Mouse (Mus musculus) cortical plate, adult 2 months (tissue): ENCODE measurements around the gene Hexa. TPM values are rescaled to one million over a fixed set of nuclear protein-coding genes. Genes with fewer than 3 reads are reported as not detected.

Source experiments
- H3K27ac ChIP-seq: fragments of 200-500 bp; 2 replicates; pipeline ENCODE4 v1.5.1; 2012; ENCODE audit warnings: low read length, control low read depth, inconsistent platforms; ENCODE audit not compliant: insufficient read depth
- H3K4me1 ChIP-seq: fragments of 200-500 bp; 2 replicates; pipeline ENCODE4 v1.6.1; 2011; ENCODE audit warnings: low read length; ENCODE audit not compliant: control insufficient read depth, insufficient read depth
- H3K4me3 ChIP-seq: fragments of 200-500 bp; 2 replicates; pipeline ENCODE4 v1.5.1; 2011; ENCODE audit warnings: mild to moderate bottlenecking, low read length, control low read depth; ENCODE audit not compliant: insufficient read depth
- CTCF ChIP-seq: fragments of 200-500 bp; IDR thresholded peaks from 2 replicates; pipeline ENCODE4 v1.5.1; 2011; ENCODE audit warnings: mild to moderate bottlenecking, control low read depth, low read length; ENCODE audit not compliant: insufficient read depth; ENCODE audit errors: extremely low read depth
- POLR2A ChIP-seq: fragments of 200-500 bp; IDR thresholded peaks from 2 replicates; pipeline ENCODE4 v1.6.1; 2011; ENCODE audit warnings: mild to moderate bottlenecking, low read length, control low read depth; ENCODE audit not compliant: insufficient read depth; ENCODE audit errors: extremely low read depth
- polyA plus RNA-seq: library from polyadenylated mRNA; depleted of rRNA; stranded (reverse); fragments of >200 nt; gene quantifications from 2 replicates; pipeline ENCODE4 v1.2.3, GENCODE M21; 2012

Hexa gene
- polyA plus RNA-seq, 1 experiment, result 59.4 TPM

DNA sequence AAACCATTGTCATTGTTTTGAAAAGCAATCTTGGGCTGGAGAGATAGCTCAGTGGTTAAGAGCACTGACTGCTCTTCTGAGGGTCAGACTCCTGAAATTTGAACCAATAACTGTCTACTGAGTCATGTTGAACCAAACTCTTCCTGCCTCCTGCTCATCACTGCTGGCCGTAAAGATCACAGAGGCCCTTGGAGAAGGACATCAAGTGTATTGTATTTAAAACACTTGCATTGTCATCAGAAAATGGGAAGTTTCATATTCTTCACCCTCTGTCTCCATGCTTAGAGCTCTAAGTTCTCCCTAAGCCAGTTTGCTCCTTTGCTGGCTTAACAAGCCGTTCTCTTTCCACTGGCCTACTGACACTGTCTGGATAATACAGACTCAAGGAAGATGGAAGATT lies 11.1 kb upstream of the Hexa start:
- no peaks in the 10 kb centered on the region for H3K4me1 ChIP-seq
- no peak overlapping the region for H3K4me3 ChIP-seq
- H3K27ac ChIP-seq, result no peak overlapping the region
- TF ChIP-seq POLR2A (no peak), CTCF (no peak)

DNA sequence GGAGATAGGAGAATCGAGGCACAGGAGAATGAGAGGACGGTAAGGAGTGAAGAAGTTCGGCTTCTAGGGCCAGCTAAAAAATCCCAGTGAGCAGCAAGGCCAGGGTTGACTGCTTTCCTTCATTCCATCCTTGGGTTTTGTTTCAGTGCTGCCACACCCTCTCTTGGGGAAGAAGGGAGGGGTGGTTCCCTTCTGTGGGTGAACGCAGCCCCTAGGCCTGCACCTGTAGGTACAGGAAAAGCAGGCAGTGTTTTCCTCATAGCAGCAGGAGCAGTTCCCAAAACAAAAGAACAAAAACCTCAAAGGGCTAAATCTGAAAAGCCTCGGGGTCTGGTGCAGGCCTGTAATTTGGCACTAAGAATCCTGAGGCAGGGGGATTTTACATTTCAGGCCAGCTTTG lies 7.7 kb upstream of the Hexa start:
- H3K4me3 ChIP-seq, result no peak overlapping the region

GRCm38 (mm10) chr9:59533422-59533821 lies 5.9 kb upstream of the Hexa start:
- Histone ChIP-seq H3K27ac (no peak overlapping the region), H3K4me3 (no peak overlapping the region), H3K4me1 (no peaks in the 10 kb centered on the region)
- TF ChIP-seq CTCF (no peak), POLR2A (no peak)

More for the DNA sequence above, 7.7 kb upstream of the Hexa start:
- TF ChIP-seq CTCF (no peak), POLR2A (no peak)
- H3K4me1 ChIP-seq, result no peaks in the 10 kb centered on the region
- H3K27ac ChIP-seq, result no peak overlapping the region

DNA sequence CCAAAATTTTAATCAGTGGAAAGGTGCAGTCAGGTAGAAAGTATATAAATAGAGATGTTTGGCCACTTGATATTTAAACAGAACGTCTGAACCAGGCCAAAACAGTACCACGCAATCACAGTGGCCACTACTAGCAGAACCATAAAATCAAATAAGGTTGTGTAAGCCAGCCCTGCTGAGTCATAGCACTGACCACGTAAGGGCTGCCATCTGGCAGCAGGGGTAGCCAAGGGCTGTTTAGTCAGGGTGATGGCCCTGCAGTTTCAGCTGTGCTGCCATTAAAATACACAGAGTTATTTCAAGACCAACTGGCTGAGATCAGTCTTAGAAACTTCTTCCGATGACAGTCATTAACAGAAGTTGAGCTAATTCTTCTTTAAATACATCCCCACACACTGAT lies 5.5 kb upstream of the Hexa start:
- Histone ChIP-seq H3K27ac (no peak overlapping the region), H3K4me1 (no peaks in the 10 kb centered on the region), H3K4me3 (no peak overlapping the region)
- TF ChIP-seq POLR2A (no peak), CTCF (no peak)

GRCm38 (mm10) chr9:59537651-59538050 lies 1.7 kb upstream of the Hexa start:
- no peak overlapping the region; the same call in 1 of the 2 replicates for H3K27ac ChIP-seq
- H3K4me1 ChIP-seq, result peaks cover 4% of the 10 kb centered on the region
- no peak overlapping the region for H3K4me3 ChIP-seq
- no peak for TF ChIP-seq POLR2A
- TF ChIP-seq CTCF, result peak; percentile 9; the same call in 1 of the 2 replicates

GRCm38 (mm10) chr9:59541617-59542016 lies 2.3 kb downstream of the Hexa start:
- TF ChIP-seq POLR2A (no peak), CTCF (no peak)
- Histone ChIP-seq H3K27ac (no peak overlapping the region), H3K4me1 (peaks cover 7% of the 10 kb centered on the region), H3K4me3 (no peak overlapping the region; the same call in 1 of the 2 replicates)

DNA sequence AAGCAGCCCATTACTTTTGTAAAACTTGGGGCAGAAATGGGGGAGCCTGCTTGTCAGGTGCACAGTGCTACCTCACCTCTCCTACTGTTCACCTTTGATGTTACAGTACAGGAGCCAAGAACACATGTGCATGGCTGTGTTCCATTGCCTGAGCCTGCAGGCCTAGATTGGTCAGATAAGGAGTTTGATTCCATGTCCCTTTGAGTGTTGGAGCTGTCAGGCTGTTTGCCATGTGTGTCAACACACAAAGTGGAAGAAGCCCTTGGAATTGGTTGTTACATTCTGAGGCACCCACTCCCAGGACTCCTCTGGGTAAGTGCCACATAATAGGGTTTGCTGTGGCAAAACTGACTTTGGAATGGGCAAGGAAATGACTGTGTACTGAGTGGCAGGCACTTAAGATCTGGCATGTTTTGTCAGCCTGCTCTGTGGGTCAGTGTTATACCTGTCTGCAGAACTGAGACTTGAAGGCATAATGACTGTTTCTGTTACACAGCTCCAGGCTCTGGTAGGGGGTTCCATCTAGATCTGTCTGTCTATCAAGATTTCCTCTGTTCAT lies 3.5 kb downstream of the Hexa start:
- H3K4me1 ChIP-seq, result peaks cover 9% of the 10 kb centered on the region
- TF ChIP-seq CTCF (no peak), POLR2A (no peak)

GRCm38 (mm10) chr9:59544739-59545138 lies 5.4 kb downstream of the Hexa start:
- H3K27ac ChIP-seq, result no peak overlapping the region
- H3K4me3 ChIP-seq, result no peak overlapping the region
- no peak for TF ChIP-seq POLR2A
- H3K4me1 ChIP-seq, result peaks cover 9% of the 10 kb centered on the region

More for the DNA sequence above, 3.5 kb downstream of the Hexa start:
- Histone ChIP-seq H3K27ac (no peak overlapping the region), H3K4me3 (no peak overlapping the region)

GRCm38 (mm10) chr9:59547869-59548268 lies 8.5 kb downstream of the Hexa start:
- H3K27ac ChIP-seq, result no peak overlapping the region
- no peak for TF ChIP-seq CTCF
- no peak for TF ChIP-seq POLR2A
- no peak overlapping the region for H3K4me3 ChIP-seq
- H3K4me1 ChIP-seq, result peaks cover 20% of the 10 kb centered on the region

DNA sequence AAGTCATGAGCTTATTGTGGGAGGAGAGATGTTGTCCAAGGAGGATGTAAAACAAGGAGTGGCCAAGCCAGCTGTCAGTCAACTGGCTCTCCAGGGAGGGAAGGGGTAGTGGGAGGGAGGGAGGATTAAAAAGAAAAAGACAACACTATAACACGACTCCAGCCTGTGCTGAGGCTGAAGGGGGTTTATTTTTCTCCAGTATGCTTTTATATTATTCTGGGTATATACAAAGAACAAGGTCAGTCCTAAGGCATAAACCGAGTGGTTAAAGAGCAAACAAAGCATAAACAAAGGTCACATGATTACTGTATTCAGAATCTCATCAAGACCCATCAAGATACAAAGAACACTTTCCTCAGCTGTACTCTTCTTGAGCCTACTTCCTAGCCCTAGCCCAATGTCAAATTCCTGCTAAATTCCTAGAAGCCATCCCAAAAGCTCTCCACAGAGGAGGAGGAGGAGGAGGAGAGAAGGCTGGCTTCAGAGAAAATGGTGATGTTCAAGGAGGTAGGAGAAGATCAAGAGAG lies 9.7 kb downstream of the Hexa start:
- Histone ChIP-seq H3K4me3 (no peak overlapping the region), H3K27ac (no peak overlapping the region), H3K4me1 (peaks cover 18% of the 10 kb centered on the region)
- no peak for TF ChIP-seq CTCF
- TF ChIP-seq POLR2A, result no peak
